Mouse (Mus musculus): ENCODE results near the gene Tbcc. TPM values are rescaled to one million over a fixed set of nuclear protein-coding genes. Genes with fewer than 3 reads are reported as not detected.
A peak's percentile ranks its signal among the peaks of the same experiment; 100 is the strongest.

Gene Tbcc
- polyA plus RNA-seq, 1 experiment from 2014 or later, result 84.3 TPM

DNA sequence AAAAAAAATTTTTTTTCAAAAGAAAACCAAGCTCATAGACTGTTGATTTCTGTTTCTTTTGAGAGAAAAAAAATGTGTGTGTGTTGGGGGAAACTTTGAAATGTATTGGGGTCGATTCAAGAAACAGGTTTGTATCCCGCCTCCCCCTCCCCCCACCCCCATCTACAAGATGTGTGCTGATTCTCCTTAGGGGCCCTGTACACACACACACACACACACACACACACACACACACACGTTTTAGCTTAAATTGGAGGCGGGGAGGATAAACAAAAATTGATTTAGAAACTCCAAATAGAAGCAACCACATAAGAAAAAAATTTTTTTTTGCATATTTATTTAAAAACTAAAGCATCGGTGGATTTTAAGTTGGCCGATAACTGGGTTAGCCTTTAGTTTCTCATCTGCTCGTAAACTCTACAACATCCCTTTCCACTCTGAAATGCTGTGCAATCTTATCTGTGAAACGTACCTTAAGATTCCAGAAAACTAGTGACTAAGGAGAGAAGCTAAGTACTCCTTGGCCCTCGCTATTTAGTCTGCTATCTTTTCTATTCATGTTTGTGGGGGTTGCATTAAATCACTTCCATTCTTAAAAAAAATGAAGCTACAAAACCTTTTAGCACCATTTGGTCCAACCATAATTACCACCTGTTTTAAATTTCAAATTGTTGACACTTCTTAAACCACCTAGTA is 31.6 kb upstream of the Tbcc start:
- whole genome bisulfite sequencing, result 31% methylated on average over 9 of the region's 9 CpGs

DNA sequence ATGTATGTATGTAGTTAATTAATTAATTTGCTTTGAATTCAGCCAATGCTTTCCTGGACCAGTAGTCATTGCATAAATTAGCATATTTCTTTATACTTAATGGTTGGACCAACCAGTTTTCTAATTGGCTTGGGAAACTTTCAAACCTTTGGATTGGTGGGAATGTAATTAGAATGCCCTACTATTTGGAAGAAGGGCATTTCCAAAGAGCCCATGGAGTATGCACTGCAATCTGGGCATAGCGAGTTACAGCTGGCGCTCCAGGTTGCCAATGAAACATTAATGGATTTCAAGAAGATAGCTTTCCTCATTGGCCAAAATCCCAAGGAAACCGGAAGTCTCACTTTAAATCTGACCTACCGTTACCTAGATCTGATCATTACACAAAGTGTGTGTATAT is 30.4 kb upstream of the Tbcc start:
- Histone ChIP-seq H3K4me3 (ENCODE audit: low read depth, low read length) (no peak overlapping the region), H3K36me3 (ENCODE audit: control insufficient read depth, insufficient read depth, low read length) (no peaks in the 10 kb centered on the region), H3K4me2 (replicated peaks; ENCODE audit: low read depth, low read length) (no peak overlapping the region), H3K9me3 (ENCODE audit: control insufficient read depth, low read length) (no peaks in the 10 kb centered on the region), H3K9ac (ENCODE audit: low read depth, low read length) (no peak overlapping the region), H3K27ac (ENCODE audit: low read depth, low read length) (0 out of 2 replicates have a peak overlapping the region, but pooled peaks have one; percentile 18), H3K27me3 (ENCODE audit: control insufficient read depth, insufficient read depth, low read length) (no peaks in the 10 kb centered on the region), H3K4me1 (replicated peaks; ENCODE audit: control insufficient read depth, insufficient read depth, low read length) (no peaks in the 10 kb centered on the region; the same call in 1 of the 2 replicates)
- WGBS, result 93% methylated on average over 4 of the region's 4 CpGs
- DNase-seq (ENCODE audit: low spot score), result no peak
- ATAC-seq (ENCODE audit: low FRiP score), result no peak

More for the DNA sequence above, 31.6 kb upstream of the Tbcc start:
- Histone ChIP-seq H3K4me1 (replicated peaks; ENCODE audit: control insufficient read depth, insufficient read depth, low read length) (no peaks in the 10 kb centered on the region; the same call in 1 of the 2 replicates), H3K27ac (ENCODE audit: low read depth, low read length) (peak overlapping the region; percentile 100), H3K27me3 (ENCODE audit: control insufficient read depth, insufficient read depth, low read length) (no peaks in the 10 kb centered on the region), H3K4me3 (ENCODE audit: low read depth, low read length) (peak overlapping the region; percentile 93), H3K4me2 (replicated peaks; ENCODE audit: low read depth, low read length) (peak overlapping the region; percentile 35), H3K9me3 (ENCODE audit: control insufficient read depth, low read length) (no peaks in the 10 kb centered on the region), H3K9ac (ENCODE audit: low read depth, low read length) (peak overlapping the region; percentile 100), H3K36me3 (ENCODE audit: control insufficient read depth, insufficient read depth, low read length) (no peaks in the 10 kb centered on the region)
- DNase-seq (ENCODE audit: low spot score), result peak; percentile 58
- ATAC-seq (ENCODE audit: low FRiP score), result no peak

DNA sequence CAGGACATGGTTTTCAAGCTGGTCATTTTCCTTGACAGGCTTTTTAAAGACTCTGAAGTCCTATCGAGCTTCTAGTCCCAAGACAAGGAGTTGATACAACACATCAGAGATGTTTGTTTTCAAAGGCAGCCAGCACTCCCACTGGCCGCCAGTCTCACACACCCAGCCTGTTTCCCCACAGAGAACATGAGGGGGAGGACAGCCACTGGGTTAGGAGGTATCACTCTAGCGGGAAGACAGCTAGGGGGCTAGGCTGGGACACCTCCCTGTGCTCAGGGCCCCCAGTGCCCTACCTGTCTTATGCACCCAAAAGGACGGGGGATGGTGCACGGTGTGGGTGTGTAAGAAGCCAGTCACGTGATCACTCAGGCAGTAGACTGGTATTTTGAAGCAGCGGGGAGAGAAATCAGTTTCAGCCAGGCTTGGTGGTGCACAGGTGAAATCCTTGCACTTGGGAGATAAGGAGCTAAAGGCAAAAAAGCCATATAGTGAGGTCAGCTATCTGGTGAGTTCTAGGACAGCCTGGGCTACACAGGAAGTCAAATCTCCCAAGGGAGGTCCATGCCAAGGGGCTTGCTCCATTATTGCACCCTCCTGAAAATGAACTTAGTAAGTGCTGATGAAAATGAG is 25.8 kb upstream of the Tbcc start:
- 72% methylated on average over 7 of the region's 7 CpGs for WGBS

DNA sequence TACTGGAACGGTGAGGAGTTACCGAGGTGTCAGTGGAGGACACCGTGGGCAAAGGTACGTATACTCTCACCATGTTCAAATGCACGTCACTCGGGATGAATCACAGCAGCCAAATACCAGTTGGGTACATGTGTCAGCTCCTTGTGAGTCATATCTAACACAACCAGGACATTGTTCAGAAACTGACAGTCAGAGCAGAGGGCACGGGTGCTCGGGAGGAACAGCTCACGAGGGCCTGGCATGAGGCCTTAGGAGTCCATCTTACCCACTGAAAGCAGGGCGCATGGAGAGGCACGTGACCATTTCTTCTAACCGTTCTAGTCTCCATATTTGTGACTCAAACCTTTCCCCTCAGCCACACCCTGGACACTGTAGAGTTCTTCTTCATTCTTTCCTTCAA is 23.6 kb upstream of the Tbcc start:
- no peaks in the 10 kb centered on the region for H3K27me3 ChIP-seq (ENCODE audit: control insufficient read depth, insufficient read depth, low read length)
- DNase-seq (ENCODE audit: low spot score) (no peak), ATAC-seq (ENCODE audit: low FRiP score) (no peak)
- no peak overlapping the region for H3K4me3 ChIP-seq (ENCODE audit: low read depth, low read length)
- H3K9ac ChIP-seq (ENCODE audit: low read depth, low read length), result no peak overlapping the region
- H3K4me1 ChIP-seq (replicated peaks; ENCODE audit: control insufficient read depth, insufficient read depth, low read length), result no peaks in the 10 kb centered on the region
- H3K4me2 ChIP-seq (replicated peaks; ENCODE audit: low read depth, low read length), result no peak overlapping the region
- H3K27ac ChIP-seq (ENCODE audit: low read depth, low read length), result no peak overlapping the region
- H3K36me3 ChIP-seq (ENCODE audit: control insufficient read depth, insufficient read depth, low read length), result no peaks in the 10 kb centered on the region
- H3K9me3 ChIP-seq (ENCODE audit: control insufficient read depth, low read length), result no peaks in the 10 kb centered on the region
- WGBS, result 95% methylated on average over 12 of the region's 12 CpGs

More for the DNA sequence above, 25.8 kb upstream of the Tbcc start:
- Histone ChIP-seq H3K36me3 (ENCODE audit: control insufficient read depth, insufficient read depth, low read length) (no peaks in the 10 kb centered on the region), H3K4me2 (replicated peaks; ENCODE audit: low read depth, low read length) (no peak overlapping the region), H3K4me3 (ENCODE audit: low read depth, low read length) (no peak overlapping the region), H3K9me3 (ENCODE audit: control insufficient read depth, low read length) (no peaks in the 10 kb centered on the region), H3K4me1 (replicated peaks; ENCODE audit: control insufficient read depth, insufficient read depth, low read length) (no peaks in the 10 kb centered on the region), H3K27me3 (ENCODE audit: control insufficient read depth, insufficient read depth, low read length) (no peaks in the 10 kb centered on the region), H3K9ac (ENCODE audit: low read depth, low read length) (no peak overlapping the region), H3K27ac (ENCODE audit: low read depth, low read length) (no peak overlapping the region)
- ATAC-seq (ENCODE audit: low FRiP score), result no peak
- no peak for DNase-seq (ENCODE audit: low spot score)

DNA sequence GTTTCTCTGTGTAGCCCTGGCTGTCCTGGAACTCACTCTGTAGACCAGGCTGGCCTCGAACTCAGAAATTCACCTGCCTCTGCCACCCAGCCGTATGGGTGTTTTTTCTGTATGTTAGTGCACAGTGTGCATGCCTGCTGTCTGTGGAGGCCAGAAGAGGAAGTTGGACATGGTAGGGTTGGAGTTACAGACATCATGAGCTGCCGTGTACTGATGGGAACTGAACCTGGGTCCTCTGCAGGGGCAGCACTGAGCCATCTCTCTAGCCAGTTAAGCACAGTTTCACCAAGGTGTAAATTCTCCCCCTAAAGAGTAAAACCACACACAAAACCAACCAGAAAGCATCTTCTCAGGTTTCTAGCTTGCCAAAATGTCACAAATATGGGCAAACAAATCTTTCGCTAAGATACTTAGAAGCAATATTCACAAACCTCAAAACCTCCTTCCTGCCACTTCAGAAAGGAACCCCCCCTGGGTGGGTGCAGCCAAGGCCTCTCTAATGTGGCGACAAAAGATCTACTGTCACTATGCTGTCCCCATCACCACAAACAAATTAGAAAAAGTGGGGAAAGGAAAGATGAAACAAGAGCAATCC is 20.2 kb upstream of the Tbcc start:
- Histone ChIP-seq H3K9ac (ENCODE audit: low read depth, low read length) (no peak overlapping the region), H3K4me1 (replicated peaks; ENCODE audit: control insufficient read depth, insufficient read depth, low read length) (no peaks in the 10 kb centered on the region; the same call in 1 of the 2 replicates), H3K27me3 (ENCODE audit: control insufficient read depth, insufficient read depth, low read length) (no peaks in the 10 kb centered on the region), H3K9me3 (ENCODE audit: control insufficient read depth, low read length) (no peaks in the 10 kb centered on the region), H3K4me3 (ENCODE audit: low read depth, low read length) (no peak overlapping the region), H3K4me2 (replicated peaks; ENCODE audit: low read depth, low read length) (no peak overlapping the region), H3K27ac (ENCODE audit: low read depth, low read length) (no peak overlapping the region), H3K36me3 (ENCODE audit: control insufficient read depth, insufficient read depth, low read length) (no peaks in the 10 kb centered on the region)
- ATAC-seq (ENCODE audit: low FRiP score) (no peak), DNase-seq (ENCODE audit: low spot score) (no peak)
- WGBS, result 88% methylated on average over 5 of the region's 5 CpGs

DNA sequence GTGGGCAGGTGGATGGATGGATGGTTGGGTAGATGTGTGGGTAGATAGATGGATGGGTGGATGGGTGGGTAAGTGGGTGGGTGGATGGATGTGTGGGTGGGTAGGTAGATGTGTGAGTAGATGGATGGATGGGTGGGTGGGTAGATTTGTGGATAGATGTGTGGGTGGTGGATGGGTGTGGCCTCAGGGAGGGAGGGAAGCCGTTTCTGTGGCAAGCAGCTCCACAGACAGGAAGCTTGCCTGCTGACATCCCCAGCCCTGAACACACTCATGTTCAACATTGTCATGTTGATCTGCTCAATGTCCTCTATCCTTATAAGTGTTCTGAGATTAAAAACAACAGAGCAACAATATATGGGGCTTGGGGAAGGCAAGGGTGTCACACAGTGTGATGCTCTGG is 19.6 kb upstream of the Tbcc start:
- H3K9me3 ChIP-seq (ENCODE audit: control insufficient read depth, low read length), result no peaks in the 10 kb centered on the region
- H3K9ac ChIP-seq (ENCODE audit: low read depth, low read length), result no peak overlapping the region
- H3K27ac ChIP-seq (ENCODE audit: low read depth, low read length), result no peak overlapping the region
- no peak overlapping the region for H3K4me2 ChIP-seq (replicated peaks; ENCODE audit: low read depth, low read length)
- no peaks in the 10 kb centered on the region for H3K27me3 ChIP-seq (ENCODE audit: control insufficient read depth, insufficient read depth, low read length)
- H3K4me3 ChIP-seq (ENCODE audit: low read depth, low read length), result no peak overlapping the region
- no peaks in the 10 kb centered on the region for H3K36me3 ChIP-seq (ENCODE audit: control insufficient read depth, insufficient read depth, low read length)
- no peaks in the 10 kb centered on the region; the same call in 1 of the 2 replicates for H3K4me1 ChIP-seq (replicated peaks; ENCODE audit: control insufficient read depth, insufficient read depth, low read length)
- WGBS, result 63% methylated on average over 1 of the region's 1 CpGs
- DNase-seq (ENCODE audit: low spot score) (no peak), ATAC-seq (ENCODE audit: low FRiP score) (no peak)

DNA sequence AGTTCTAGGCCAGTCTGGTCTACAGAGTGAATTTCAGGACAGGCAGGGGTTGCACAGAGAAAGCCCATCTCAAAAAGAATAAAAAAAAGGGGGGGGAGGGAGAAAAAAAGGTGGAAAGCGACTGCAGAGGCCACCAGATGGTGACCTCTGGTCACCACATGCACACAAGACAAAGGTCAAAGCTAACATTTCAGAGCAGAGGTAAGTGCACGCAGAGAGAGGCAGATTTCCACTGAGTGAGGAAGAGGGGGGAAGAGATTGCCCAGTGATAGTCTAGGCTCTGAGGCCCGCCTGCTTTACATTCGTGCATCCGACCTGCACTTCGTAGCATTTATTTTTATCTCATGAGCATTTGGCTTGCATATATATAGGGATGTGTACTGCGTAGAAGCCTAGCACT is 17.7 kb upstream of the Tbcc start:
- WGBS, result 74% methylated on average over 7 of the region's 7 CpGs

DNA sequence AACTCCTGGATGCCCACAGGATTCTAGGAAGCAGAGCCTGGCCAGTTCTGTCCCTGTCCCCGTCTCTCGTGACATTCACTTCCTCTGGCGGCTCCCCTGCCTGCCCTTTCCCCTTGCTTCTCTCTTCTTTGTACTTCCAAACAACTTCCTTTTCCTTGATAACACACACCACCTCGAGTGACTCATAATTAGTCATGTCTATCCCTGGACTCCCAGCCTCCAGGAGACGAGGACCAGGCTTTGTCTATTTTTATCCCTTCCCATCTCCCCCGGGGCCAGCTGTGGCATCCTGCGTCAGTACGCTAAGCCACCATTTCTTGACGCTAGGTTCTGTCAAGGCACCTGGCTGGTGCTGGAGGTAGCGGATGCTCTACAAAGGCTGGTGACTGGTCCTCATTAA is 16.4 kb upstream of the Tbcc start:
- H3K27ac ChIP-seq (ENCODE audit: low read depth, low read length), result no peak overlapping the region
- no peak for ATAC-seq (ENCODE audit: low FRiP score)
- H3K4me1 ChIP-seq (replicated peaks; ENCODE audit: control insufficient read depth, insufficient read depth, low read length), result no peaks in the 10 kb centered on the region; the same call in 1 of the 2 replicates
- no peak overlapping the region for H3K9ac ChIP-seq (ENCODE audit: low read depth, low read length)
- WGBS, result 45% methylated on average over 10 of the region's 10 CpGs
- DNase-seq (ENCODE audit: low spot score), result no peak
- no peak overlapping the region for H3K4me2 ChIP-seq (replicated peaks; ENCODE audit: low read depth, low read length)
- H3K36me3 ChIP-seq (ENCODE audit: control insufficient read depth, insufficient read depth, low read length), result no peaks in the 10 kb centered on the region
- H3K9me3 ChIP-seq (ENCODE audit: control insufficient read depth, low read length), result no peaks in the 10 kb centered on the region
- no peak overlapping the region for H3K4me3 ChIP-seq (ENCODE audit: low read depth, low read length)
- no peaks in the 10 kb centered on the region for H3K27me3 ChIP-seq (ENCODE audit: control insufficient read depth, insufficient read depth, low read length)

More for the DNA sequence above, 17.7 kb upstream of the Tbcc start:
- Histone ChIP-seq H3K36me3 (ENCODE audit: control insufficient read depth, insufficient read depth, low read length) (no peaks in the 10 kb centered on the region), H3K9ac (ENCODE audit: low read depth, low read length) (no peak overlapping the region), H3K27ac (ENCODE audit: low read depth, low read length) (no peak overlapping the region), H3K4me3 (ENCODE audit: low read depth, low read length) (no peak overlapping the region), H3K27me3 (ENCODE audit: control insufficient read depth, insufficient read depth, low read length) (no peaks in the 10 kb centered on the region), H3K4me1 (replicated peaks; ENCODE audit: control insufficient read depth, insufficient read depth, low read length) (no peaks in the 10 kb centered on the region; the same call in 1 of the 2 replicates), H3K9me3 (ENCODE audit: control insufficient read depth, low read length) (no peaks in the 10 kb centered on the region), H3K4me2 (replicated peaks; ENCODE audit: low read depth, low read length) (no peak overlapping the region)
- ATAC-seq (ENCODE audit: low FRiP score) (no peak), DNase-seq (ENCODE audit: low spot score) (no peak)
